Mouse (Mus musculus) left cerebral cortex, adult 8-10 months (tissue): Measurements from ENCODE around the gene Best1. TPM values are rescaled to one million over a fixed set of nuclear protein-coding genes. Genes with fewer than 3 reads are reported as not detected.

Experiments
- DNase-seq, 2 experiments: peaks; one replicate each; pipeline ENCODE4 v3.0.0; 2022; ENCODE audit warnings: low spot score in 2 of 2
- total RNA-seq, 4 experiments: library from RNA; stranded (reverse); gene quantifications; 2 replicates each; pipeline ENCODE4 v1.2.4; 2022

Gene Best1
- total RNA-seq, 4 experiments from 2014 or later = 1.1 to 2.3 (median 1.2) TPM

DNA sequence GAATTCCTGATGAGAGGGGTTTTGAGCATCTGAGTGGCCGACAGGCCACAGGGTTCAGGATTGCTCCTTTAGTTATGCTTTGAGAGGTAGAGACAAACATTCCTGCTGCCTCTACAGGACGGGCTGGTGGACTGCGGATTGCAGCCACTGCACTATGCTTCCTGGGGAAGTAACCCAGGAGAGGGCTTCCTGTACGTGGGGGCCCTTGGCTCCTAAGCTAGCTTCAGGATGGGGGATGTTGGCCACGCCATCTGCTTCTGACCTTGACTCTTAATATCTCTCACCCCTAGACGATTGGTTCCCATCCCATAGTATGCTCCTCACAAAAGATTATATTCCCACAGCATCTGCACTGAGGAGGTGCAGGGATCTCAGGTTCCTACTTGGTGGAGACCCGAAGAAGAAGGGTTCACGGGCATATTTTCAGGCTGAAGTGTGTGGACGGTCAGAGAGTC, 21.9 kb upstream of the Best1 start:
- no peak for DNase-seq

DNA sequence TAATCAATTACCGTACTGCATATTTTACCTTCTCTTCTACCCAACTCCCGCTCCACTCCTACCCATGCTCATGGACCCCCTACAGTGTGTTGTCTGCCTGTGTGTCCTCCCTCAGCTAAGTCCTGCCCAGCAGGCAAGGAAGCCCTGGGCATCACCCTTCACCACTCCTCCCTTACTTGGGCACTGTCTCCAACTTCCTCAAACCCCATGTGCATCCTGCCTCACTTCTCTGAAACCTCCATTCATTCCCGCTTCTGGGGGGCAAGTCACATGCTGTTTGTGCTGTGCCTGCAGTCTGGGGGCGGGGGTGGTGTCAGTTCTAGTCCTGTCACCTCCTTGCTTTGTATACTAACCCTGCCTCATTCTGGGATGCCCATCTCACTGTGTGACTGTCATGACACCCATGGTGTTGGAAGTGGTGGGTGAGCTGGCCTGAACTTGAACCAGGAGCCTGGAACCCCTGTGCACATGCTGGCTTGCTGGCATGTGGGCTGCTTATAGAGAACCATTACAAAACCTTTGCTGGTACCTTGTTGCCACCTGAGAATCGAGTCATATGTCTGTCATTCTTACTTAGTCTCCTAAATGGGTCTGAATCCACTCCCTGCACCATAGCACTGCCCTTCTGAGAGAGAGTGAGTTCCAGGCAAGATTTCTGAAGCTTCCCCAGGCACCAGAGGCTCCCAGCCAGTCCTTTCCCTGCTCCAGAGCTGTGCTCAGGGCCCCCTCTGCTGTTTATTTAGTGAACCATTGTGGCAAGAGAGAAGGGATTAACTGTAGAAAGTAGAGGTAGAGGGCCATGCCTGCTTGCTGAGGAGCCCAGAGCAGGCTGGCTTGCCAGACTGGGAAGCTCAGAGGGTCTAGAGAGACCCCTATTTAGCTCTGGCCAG, 21.2 kb upstream of the Best1 start:
- no peak for DNase-seq

DNA sequence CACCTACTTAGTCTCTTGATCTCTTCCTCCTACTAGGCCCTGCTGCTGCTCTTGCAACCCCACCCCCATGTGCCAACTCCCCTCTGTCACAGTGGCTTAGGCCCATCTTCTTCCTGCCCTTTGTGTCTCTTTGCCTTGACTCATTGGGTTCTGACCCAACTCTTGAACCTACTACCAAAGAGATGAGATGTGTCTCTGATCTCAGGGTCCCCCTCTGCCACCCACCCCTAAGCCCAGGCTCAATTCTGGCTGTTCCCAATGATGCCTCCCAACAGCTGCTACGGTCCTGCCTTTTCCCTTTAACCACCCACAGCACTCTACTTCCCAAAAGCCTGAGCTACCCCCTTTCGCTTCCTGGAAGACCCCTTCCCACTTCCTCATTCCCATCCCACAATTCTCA, 20.5 kb upstream of the Best1 start:
- no peak for DNase-seq

DNA sequence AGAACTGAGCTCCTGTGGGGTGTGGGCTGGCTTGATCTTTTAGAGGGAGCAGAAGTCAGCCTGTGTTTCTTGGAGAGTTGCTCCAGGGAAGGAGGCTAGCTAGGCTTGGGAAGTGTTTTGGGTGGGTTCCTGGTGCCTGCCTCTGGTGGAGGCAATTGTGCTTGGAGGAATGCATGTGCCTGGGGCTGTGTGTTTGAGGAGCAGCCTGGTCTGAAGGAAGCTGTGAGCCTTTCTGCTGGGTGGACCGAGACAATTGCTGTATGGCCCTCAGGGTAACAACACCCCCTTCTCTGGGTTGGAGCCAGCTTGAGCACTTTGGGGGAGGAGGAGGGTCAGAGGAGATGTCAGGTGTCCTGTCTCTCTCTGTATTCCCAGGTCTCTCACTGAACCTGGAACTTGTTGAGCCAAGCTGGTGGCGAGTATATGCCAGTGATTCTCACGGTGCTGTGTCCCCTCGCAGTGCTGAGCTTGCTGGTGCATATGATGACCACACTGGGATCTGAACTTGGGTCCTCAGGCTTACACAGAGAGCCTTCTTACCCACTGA, 17.9 kb upstream of the Best1 start:
- DNase-seq = no peak

DNA sequence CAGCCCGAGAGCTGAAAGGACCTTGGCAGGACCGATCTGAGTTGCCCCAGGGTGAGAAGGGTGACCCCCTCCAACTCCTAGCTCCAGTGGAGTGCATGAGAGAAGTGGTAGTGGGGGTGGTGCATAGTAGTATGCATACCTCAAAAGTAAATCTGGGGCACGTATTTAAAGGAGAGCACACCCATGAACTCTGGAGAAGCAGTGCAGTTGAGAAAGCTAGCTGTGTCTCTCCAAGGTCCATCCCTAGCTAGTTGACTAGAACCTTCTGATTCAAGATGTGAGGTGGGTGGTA, 17.0 kb upstream of the Best1 start:
- DNase-seq = no peak

DNA sequence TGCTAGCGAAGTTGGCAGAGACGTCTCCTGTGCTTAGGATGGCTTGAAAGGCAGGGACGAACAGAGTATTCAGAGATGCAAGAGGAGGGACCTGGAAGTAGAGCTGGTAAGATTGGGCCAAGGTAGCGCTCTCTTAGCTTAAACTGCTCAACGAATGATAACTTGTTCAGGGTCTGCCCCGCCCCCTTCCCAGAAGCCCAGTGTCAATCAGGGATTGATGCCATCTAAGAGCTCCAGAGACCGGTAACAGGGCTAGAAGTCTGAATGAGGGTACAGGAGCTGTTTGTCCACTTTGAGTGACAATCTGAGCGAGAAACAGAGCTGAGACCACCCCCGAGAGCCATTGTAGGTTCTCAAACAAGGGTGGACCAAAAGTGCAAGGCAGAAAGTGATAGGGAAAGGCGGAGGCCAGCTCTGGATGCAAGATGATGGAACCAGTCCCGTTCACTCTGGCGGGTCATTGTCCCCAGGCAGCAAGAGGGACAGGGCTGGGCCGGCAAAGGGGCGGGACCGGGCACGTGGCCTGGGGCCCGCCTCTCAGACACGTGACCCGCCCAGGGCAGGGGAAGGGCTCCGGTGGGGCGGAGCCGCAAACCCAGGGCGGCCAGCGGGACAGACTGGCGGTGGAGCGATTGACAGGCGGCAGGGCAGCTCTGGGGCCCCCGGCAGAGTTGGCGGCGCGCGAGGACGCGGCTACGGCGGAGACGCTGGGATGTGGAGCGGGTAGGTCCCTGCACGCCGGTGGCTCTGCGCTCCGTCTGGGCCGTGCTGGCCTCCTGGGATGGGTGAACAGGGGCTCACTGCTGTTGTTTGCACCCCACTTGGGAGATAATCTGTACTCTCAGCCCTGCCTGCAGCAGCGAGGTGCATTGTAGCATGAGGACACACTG, 16.4 kb upstream of the Best1 start:
- peak; percentile 57 to 73 for DNase-seq

DNA sequence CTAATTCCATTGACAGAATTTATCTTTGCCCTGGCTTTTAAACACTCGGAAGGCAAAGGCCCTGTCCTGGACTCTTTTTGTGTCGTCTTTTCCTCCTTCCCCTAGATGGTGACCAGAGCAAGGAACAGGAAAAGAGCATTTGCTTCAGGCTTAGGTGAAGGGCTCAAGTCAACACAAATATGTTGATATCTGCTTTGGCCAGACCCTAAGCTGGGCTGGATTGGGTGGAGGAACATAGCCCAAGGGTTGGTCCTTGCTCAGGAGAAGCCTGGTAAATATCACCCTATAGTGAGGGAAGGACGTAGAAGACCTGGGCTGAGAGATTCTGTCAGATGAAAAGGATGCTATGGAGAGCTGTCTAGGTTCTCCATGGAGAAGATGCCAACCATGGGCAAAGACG, 14.7 kb upstream of the Best1 start:
- DNase-seq = no peak

DNA sequence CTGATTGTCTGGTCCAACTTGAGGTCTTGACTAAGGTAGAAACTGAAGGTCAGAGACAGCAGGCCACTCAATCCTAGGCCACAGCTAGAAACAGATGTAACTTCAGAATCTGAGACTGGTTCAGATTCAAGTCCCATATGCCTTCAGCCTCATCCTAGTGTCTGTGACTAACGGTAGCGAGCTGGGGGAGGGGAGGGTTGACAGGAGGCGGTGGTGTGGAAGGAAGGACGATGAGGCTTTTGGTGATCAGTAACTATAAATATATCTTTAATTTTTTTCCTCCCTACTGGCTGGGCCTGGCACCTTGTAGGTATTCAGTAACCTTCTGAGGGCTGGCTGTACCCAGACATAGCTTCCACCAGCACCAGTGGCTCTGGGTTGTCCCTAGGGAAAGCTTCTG, 14.0 kb upstream of the Best1 start:
- DNase-seq = no peak

DNA sequence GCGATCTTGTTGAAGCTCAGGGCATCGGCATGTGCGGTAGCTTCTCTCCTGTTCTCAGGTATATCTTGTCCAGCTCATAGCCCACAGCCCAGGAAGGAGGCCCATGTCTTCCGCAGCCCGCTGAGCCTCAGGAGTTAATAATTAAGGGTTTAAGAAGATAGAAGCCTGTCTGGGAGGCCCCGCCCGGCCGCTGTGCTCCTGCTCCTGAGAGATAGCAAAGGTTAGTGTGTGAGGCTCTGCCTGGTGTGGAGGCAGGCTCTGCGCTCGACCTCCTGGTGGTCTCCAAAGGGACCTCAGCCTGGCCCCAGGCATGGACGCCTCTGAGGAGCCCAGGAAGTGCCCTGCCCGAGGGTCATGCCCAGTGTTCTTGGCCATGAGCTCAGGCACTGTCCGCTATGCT, 13.4 kb upstream of the Best1 start:
- no peak for DNase-seq

DNA sequence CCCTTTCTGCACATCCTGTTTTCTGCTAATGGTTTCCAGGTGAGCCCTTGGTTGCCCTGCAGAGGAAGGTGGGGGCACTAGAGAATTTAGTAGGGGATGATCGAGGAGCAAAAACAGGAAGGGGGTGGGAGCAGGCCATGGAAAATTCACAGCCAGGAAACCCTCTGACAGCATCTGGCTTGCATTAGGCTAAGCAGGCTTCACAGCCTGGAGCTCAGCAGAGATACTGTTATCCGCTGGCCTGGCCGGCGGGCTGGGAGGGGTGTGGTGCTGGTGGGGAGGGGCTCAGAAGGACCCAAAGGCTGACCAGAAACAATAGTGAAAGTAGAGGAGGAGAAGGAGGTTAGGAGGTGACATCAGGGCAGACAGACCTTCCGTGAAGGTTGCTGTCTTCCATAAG, 12.5 kb upstream of the Best1 start:
- DNase-seq = no peak

DNA sequence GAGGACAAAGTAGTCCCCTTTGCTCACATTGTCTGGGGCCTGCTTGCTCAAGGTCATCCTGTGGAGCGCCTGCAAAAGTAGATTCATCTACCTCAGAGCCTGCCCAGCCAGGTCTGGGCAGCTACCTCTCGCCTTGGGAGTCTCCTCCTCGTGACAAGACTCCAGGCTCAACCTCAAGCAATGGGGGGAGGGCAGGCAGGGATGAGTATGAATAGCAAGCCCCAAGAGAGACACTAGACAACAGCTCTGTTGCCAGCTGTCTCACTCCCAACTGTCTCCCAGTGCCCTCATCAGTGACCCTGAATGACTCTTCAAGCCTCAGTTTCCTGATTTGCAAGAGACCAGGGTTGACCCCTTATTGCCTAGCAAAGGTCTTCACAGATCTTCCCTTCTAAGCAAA, 11.9 kb upstream of the Best1 start:
- DNase-seq = no peak

DNA sequence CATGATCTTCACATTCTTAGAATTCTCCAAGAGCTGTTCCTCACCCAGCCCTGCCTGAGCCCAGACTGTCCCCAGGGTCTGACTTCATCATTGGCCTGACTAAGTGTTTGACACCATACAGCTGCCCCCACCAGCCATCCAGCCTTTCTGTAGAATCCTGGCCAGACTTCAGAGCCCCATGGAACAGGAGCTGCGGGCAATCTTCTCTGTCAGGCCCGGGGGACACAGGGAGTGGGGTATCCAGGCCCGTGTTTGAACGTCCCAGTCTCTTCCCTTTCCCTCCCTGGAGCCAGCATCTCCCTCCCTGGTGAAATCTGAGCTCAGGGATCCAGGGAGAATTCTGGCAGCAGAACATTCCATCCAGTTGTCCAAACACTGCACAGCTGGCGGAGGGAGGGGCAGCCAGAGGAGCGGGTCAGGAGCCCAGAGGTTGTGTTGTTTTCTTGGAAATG, 11.4 kb upstream of the Best1 start:
- no peak for DNase-seq

DNA sequence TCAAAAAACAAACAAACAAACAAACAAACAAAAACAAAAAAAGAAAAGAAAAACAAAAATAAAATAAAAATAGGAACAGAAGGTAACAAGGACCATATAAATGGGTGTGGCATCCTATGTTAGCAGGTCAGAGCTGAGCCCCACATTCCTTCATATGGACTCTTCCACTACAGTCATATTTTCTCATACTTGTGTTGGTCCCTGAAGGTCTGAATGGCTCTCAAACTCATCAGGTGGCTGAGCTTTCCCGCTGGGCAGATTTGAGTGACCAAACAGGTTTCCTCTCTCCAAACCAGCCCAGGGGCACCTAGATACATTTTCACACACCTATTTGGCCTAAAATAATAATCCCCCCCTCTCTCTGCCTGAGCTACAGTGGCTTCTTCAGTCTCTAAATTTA, 10.0 kb upstream of the Best1 start:
- no peak for DNase-seq

DNA sequence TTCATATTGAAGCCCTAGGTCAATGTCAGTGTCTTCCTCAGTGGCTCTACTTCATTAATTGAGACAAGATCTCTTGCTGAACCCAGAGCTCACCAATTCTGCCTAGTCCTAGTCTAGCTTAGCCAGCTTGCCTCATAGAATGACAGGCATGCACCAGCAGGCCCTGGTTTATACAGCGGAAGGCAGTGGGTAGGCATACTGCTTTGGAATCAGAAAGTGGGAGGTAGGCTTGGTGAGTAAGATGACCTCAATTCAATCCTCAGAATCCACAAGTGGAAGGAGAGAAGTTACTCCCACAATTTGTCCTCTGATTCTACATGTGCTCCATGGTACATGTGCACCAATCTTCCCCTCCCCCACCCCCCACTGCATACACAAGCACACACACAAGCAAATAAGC, 2.3 kb upstream of the Best1 start:
- DNase-seq = no peak

DNA sequence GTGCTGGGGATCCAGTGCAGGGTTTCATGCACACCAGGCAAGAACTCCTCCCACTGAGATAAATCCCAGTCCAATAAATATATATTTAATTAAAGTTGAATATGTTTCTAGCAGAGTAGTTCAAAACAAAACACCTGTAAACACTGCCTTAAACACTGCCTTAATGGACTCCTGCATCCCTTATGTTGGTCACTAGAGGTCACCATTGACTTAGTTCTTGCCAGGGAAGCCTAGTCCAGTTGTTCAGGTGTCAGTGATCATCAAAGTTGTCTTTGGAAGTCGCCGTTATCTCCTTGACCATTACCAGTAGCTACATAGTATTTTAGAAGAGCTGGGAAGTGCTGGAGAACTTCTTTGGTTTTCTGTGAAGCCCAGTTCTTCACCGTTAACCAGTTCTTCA, 1.1 kb downstream of the Best1 start:
- DNase-seq = no peak

DNA sequence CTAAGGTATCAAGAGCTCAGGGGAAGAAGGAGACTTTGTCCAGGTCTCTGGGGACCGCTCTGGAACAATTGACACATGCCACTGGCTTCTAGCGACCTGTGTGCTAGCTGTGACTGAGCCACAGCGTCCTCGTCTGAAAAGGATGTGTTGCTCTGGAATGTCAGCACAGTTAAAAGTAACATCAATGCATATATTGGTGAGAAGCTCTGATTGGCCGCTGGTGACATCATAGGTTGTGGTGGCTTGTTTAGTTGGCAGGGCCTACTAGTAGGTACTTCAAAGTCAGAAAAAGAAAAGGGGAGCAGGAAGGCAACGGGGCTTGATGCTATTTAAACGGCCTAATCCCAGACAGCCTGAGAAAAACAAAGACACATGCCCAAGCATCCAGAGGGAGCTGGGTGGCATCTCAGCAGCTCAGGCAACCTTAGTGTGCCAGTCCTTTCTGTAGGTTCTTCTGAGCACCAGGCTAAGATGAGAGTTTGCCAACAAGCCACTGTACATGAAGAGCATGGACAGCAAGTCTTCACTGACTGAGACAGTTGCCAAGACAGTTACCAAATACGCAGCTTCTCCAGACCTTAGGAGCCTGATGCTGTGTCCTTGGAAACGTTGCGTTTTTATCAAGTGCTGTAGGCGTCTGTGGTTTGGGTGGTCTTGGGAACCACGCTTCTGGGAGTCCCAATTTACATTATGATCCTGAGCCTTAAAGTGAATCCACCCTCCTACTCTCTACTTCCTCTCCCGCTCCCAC, 2.5 kb downstream of the Best1 start:
- DNase-seq = no peak

DNA sequence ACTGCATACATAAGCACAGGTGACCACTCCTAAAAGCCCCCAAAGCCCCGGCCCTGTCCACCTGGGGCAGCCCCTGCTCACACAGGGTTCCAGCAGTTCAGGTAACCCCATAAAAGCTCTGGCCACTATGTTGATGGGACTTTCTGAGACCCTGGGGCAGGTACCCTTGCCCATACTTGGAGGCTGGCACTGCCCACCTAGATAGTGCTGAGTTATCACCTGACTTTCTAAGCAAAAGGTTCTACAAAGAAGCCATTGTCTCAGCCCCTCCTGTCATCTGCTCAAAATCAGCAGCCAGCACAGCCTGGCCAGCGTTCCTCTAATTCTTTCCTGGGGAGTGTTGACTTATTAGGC, 3.4 kb downstream of the Best1 start:
- DNase-seq = no peak

DNA sequence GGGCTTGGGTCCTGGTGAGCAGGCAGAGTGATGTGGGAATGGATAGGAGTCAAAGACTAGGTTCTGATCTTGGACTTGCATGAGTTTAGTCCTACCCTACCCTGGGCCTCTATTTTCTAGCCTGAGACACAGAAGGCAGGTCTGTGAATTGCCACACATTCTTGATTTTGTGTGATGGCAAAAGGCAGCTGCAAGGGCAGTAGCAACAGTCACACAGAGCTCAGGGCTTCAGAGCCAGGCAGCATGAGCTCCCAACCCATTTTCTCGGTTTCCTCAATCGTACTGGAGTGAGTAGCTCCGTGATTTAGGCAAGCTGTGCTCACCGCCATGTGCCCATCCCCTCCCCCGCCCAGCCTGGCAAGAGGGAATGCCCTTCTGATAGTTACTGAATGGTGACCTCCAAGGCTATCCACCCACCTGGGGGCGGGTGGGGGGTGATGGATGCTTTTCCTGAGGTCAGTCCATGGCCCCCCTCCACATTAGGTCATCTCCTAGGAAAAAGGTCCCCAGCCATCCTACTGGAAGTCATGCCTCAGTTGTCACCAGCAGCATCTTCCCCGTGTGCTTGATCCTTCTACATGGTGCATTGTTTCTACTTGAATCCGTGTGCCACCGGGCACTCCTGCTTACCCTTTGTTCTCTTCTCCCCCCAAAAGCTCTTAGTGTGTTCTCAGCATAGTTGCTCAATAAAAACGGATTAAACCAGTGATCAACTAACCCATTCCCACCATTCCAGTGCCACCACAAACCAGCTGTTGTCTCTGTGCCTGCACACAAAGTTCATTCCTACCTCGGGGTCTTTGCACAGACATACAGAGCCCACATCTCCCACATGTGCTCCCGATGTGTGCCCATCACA, 4.0 kb downstream of the Best1 start:
- no peak for DNase-seq

DNA sequence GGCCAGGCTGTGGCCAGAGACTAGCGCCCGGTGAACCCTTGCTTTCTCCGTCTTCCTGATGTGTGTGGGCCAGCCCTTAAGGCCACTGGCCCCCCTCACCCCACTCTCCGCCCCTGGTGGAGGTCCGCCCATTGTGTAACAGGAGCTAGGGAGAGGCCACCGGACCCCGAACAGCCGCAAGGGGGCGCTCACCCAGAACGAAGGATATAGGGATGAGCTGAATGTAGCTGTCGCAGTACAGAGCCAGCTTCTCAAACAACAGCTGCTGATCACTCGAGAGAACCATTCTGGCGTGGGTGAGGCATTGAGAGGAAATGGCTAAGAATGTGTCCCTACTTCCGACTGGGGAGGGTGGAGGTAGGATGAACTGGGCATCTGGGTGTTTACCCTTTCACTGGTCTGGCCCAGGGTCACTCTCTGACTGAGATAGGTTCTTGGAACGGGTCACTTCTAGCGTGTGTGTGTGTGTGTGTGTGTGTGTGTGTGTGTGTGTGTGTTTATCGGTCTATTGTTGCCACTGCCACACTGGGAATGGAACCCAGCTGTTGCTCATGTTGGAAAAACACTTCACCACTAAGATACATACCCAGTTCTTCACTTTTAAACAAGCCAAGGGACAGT, 8.3 kb downstream of the Best1 start:
- DNase-seq = peak; percentile 72 to 75
